Mouse (Mus musculus) CH12.LX (cell line): Measurements from ENCODE around the gene Tle2. TPM values are rescaled to one million over a fixed set of nuclear protein-coding genes. Genes with fewer than 3 reads are reported as not detected.

ENCODE experiments used
- DNase-seq: peaks from one replicate; pipeline ENCODE4 v3.0.0-alpha.2; 2013; ENCODE audit errors: extremely low read depth
- H3K27ac ChIP-seq: 2 replicates; pipeline ENCODE4 v1.5.1; 2012; ENCODE audit warnings: low read depth, mild to moderate bottlenecking, control low read depth, moderate library complexity; ENCODE audit not compliant: insufficient read depth
- H3K27me3 ChIP-seq: replicated peaks from 2 replicates; pipeline ENCODE3; 2012; ENCODE audit warnings: inconsistent platforms
- H3K36me3 ChIP-seq, 2 experiments: replicated peaks in 1 of 2; 2 replicates each; pipeline versions ENCODE3 to v1.6.1; 2012; ENCODE audit warnings: inconsistent platforms in 1 of 2, low read length in 1 of 2, mild to moderate bottlenecking in 1 of 2, mixed read lengths in 1 of 2, moderate library complexity in 1 of 2; ENCODE audit not compliant: control insufficient read depth in 1 of 2, insufficient read depth in 1 of 2
- H3K4me1 ChIP-seq, 2 experiments: 2 replicates each; pipeline ENCODE4 v1.6.1; 2012; ENCODE audit warnings: inconsistent platforms in 1 of 2, moderate library complexity in 1 of 2; ENCODE audit not compliant: insufficient read depth in 2 of 2, control insufficient read depth in 1 of 2
- H3K4me2 ChIP-seq: 2 replicates; pipeline ENCODE4 v1.6.1; 2012; ENCODE audit warnings: low read depth, mild to moderate bottlenecking, control low read depth; ENCODE audit not compliant: poor library complexity, insufficient read depth, severe bottlenecking
- H3K4me3 ChIP-seq, 3 experiments: fragments of 150-350 bp in 1 of 3; sonication (generic) in 1 of 3; replicated peaks in 1 of 3; 2 replicates each; pipeline versions ENCODE3 to v1.5.1; 2011 to 2012; ENCODE audit warnings: low read depth in 2 of 3, low read length in 2 of 3, mild to moderate bottlenecking in 2 of 3, moderate library complexity in 2 of 3, control low read depth in 1 of 3, improper control_type of control experiment in 1 of 3, inconsistent platforms in 1 of 3, mixed read lengths in 1 of 3; ENCODE audit not compliant: poor library complexity in 1 of 3
- H3K79me2 ChIP-seq: replicated peaks from 2 replicates; pipeline ENCODE4 v1.6.1; 2012; ENCODE audit warnings: mild to moderate bottlenecking, moderate library complexity; ENCODE audit not compliant: control insufficient read depth, poor library complexity, insufficient read depth, severe bottlenecking; ENCODE audit errors: extremely low read depth
- H3K9ac ChIP-seq: 2 replicates; pipeline ENCODE4 v1.6.1; 2012; ENCODE audit warnings: low read depth, mild to moderate bottlenecking, control low read depth, moderate library complexity; ENCODE audit not compliant: insufficient read depth
- H3K9me3 ChIP-seq: replicated peaks from 2 replicates; pipeline ENCODE3; 2012; ENCODE audit warnings: low read length, inconsistent platforms, mixed read lengths
- CTCF ChIP-seq, 2 experiments: IDR thresholded peaks in 1 of 2; conservative IDR thresholded peaks in 1 of 2; 2 replicates each; pipeline ENCODE4 v1.5.1; 2011 to 2012; ENCODE audit warnings: low read depth in 2 of 2, low read length in 2 of 2, improper control_type of control experiment in 1 of 2, inconsistent platforms in 1 of 2, mild to moderate bottlenecking in 1 of 2, moderate library complexity in 1 of 2
- E2F4 ChIP-seq: IDR thresholded peaks from 2 replicates; pipeline ENCODE4 v1.6.1; 2011; ENCODE audit warnings: low read depth, low read length, improper control_type of control experiment; ENCODE audit not compliant: insufficient replicate concordance
- ELF1 ChIP-seq: IDR thresholded peaks from 2 replicates; pipeline ENCODE4 v1.6.1; 2014; ENCODE audit warnings: low read depth, mild to moderate bottlenecking, inconsistent platforms, low read length, improper control_type of control experiment
- ETS1 ChIP-seq: conservative IDR thresholded peaks from 2 replicates; pipeline ENCODE4 v1.6.1; 2012; ENCODE audit warnings: low read depth, mild to moderate bottlenecking, inconsistent platforms, low read length, improper control_type of control experiment, moderate library complexity
- GABPA ChIP-seq: IDR thresholded peaks from 2 replicates; pipeline ENCODE4 v1.6.1; 2012; ENCODE audit warnings: low read depth, low read length, improper control_type of control experiment, inconsistent platforms; ENCODE audit not compliant: insufficient replicate concordance
- HCFC1 ChIP-seq: IDR thresholded peaks from 2 replicates; pipeline ENCODE4 v1.6.1; 2012; ENCODE audit warnings: low read depth, mild to moderate bottlenecking, inconsistent platforms, low read length, improper control_type of control experiment
- IRF4 ChIP-seq: IDR thresholded peaks from 2 replicates; pipeline ENCODE4 v1.6.1; 2014; ENCODE audit warnings: low read depth, mild to moderate bottlenecking, inconsistent platforms, low read length, improper control_type of control experiment
- JUN ChIP-seq: IDR thresholded peaks from 2 replicates; pipeline ENCODE4 v1.6.1; 2011; ENCODE audit warnings: low read depth, mild to moderate bottlenecking, low read length, improper control_type of control experiment, moderate library complexity; ENCODE audit not compliant: insufficient read depth
- JUND ChIP-seq: conservative IDR thresholded peaks from 2 replicates; pipeline ENCODE4 v1.6.1; 2011; ENCODE audit warnings: low read depth, low read length, improper control_type of control experiment
- MAFK ChIP-seq: IDR thresholded peaks from 2 replicates; pipeline ENCODE4 v1.6.1; 2011; ENCODE audit warnings: low read length, improper control_type of control experiment; ENCODE audit not compliant: insufficient replicate concordance
- MAX ChIP-seq: IDR thresholded peaks from 2 replicates; pipeline ENCODE4 v1.6.1; 2011; ENCODE audit warnings: low read length, improper control_type of control experiment
- MEF2A ChIP-seq: IDR thresholded peaks from 2 replicates; pipeline ENCODE4 v1.6.1; 2014; ENCODE audit warnings: low read depth, mild to moderate bottlenecking, inconsistent platforms, low read length, improper control_type of control experiment, borderline replicate concordance
- MYC ChIP-seq: IDR thresholded peaks from 2 replicates; pipeline ENCODE4 v1.6.1; 2011; ENCODE audit warnings: low read depth, mild to moderate bottlenecking, improper control_type of control experiment, low read length
- PAX5 ChIP-seq: IDR thresholded peaks from 2 replicates; pipeline ENCODE4 v1.6.1; 2012; ENCODE audit warnings: low read length, inconsistent platforms, mixed read lengths
- POLR2AphosphoS2 ChIP-seq: IDR thresholded peaks from 2 replicates; pipeline ENCODE4 v1.6.1; 2011; ENCODE audit warnings: low read depth, low read length, improper control_type of control experiment
- RAD21 ChIP-seq: IDR thresholded peaks from 2 replicates; pipeline ENCODE4 v1.6.1; 2011; ENCODE audit warnings: low read depth, mild to moderate bottlenecking, low read length, improper control_type of control experiment, moderate library complexity
- RCOR1 ChIP-seq: conservative IDR thresholded peaks from 2 replicates; pipeline ENCODE4 v1.6.1; 2012; ENCODE audit warnings: low read depth, mild to moderate bottlenecking, inconsistent platforms, low read length, improper control_type of control experiment
- SIN3A ChIP-seq: IDR thresholded peaks from 2 replicates; pipeline ENCODE4 v1.6.1; 2012; ENCODE audit warnings: low read length, improper control_type of control experiment, inconsistent platforms
- SMC3 ChIP-seq: IDR thresholded peaks from 2 replicates; pipeline ENCODE4 v1.6.1; 2011; ENCODE audit warnings: low read depth, low read length, improper control_type of control experiment
- TCF12 ChIP-seq: IDR thresholded peaks from 2 replicates; pipeline ENCODE4 v1.6.1; 2014; ENCODE audit warnings: low read depth, mild to moderate bottlenecking, inconsistent platforms, low read length, improper control_type of control experiment
- UBTF ChIP-seq: IDR thresholded peaks from 2 replicates; pipeline ENCODE4 v1.6.1; 2012; ENCODE audit warnings: low read depth, mild to moderate bottlenecking, inconsistent platforms, low read length, improper control_type of control experiment, moderate library complexity
- USF1 ChIP-seq: IDR thresholded peaks from 2 replicates; pipeline ENCODE4 v1.6.1; 2014; ENCODE audit warnings: low read depth, mild to moderate bottlenecking, inconsistent platforms, low read length, improper control_type of control experiment
- ZC3H11A ChIP-seq: IDR thresholded peaks from 2 replicates; pipeline ENCODE4 v1.6.1; 2012; ENCODE audit warnings: low read depth, mild to moderate bottlenecking, inconsistent platforms, low read length, improper control_type of control experiment
- ZKSCAN1 ChIP-seq: IDR thresholded peaks from 2 replicates; pipeline ENCODE4 v1.6.1; 2012; ENCODE audit warnings: low read depth, inconsistent platforms, low read length, improper control_type of control experiment, borderline replicate concordance
- ZNF384 ChIP-seq: IDR thresholded peaks from 2 replicates; pipeline ENCODE4 v1.6.1; 2012; ENCODE audit warnings: low read depth, low read length, improper control_type of control experiment, inconsistent platforms
- dilution Hi-C: fragments of 300-500 bp; cut with MboI; formaldehyde crosslinking; loops from 2 replicates; pipeline ENCODE4 v1.14.3; 2020; ENCODE audit warnings: low sequenced_read_pairs; ENCODE audit not compliant: extremely low pct_unique_long_range_greater_than_20kb, extremely low pct_ligation_motif_present
- in situ Hi-C: fragments of 300-500 bp; cut with MboI; formaldehyde crosslinking; loops from 3 replicates; pipeline ENCODE4 v1.14.3; 2019; ENCODE audit warnings: low sequenced_read_pairs, low pct_ligation_motif_present, low pct_unique_long_range_greater_than_20kb, mixed read lengths
- polyA plus RNA-seq: library from polyadenylated mRNA; unstranded; fragments of >175 nt; gene quantifications from 2 replicates; pipeline ENCODE4 v1.2.1, GENCODE M21; 2012; ENCODE audit warnings: low read depth; ENCODE audit not compliant: insufficient read length
- total RNA-seq, 2 experiments: library from RNA; depleted of rRNA; stranded (reverse); fragments of 300-350 nt in 1 of 2; fragments of >200 nt in 1 of 2; gene quantifications; 2 replicates each; pipeline ENCODE4 v1.2.3; 2012 to 2014

The Tle2 gene
- total and polyA plus RNA-seq, 3 experiments = 0.29 to 0.30 TPM; not detected in 1

- Histone ChIP-seq H3K9ac (no peak overlapping the region), H3K79me2 (no peaks in the 10 kb centered on the region), H3K4me3 (no peak overlapping the region), H3K27me3 (no peaks in the 10 kb centered on the region), H3K4me1 (peaks cover 9 to 56% of the 10 kb centered on the region in 2 experiments), H3K27ac (no peak overlapping the region), H3K9me3 (no peaks in the 10 kb centered on the region), H3K36me3 (peaks cover 23 to 90% of the 10 kb centered on the region in 2 experiments), H3K4me2 (no peak overlapping the region)
- no peak for TF ChIP-seq JUN
- TF ChIP-seq RAD21 = peak; percentile 14
- no peak for TF ChIP-seq MEF2A
- no peak for TF ChIP-seq E2F4
- TF ChIP-seq ZC3H11A = no peak
- no peak for TF ChIP-seq TCF12
- no peak for TF ChIP-seq GABPA
- TF ChIP-seq CTCF (conservative IDR thresholded peaks at IDR 0.05 in 1 of 2, IDR thresholded peaks at IDR 0.05 in 1 of 2; ENCODE audit: low read depth in 2 of 2, low read length in 2 of 2) = peak; percentile 54 to 76
- no peak for TF ChIP-seq UBTF
- no peak for TF ChIP-seq ZKSCAN1
- TF ChIP-seq SMC3 = peak; percentile 10; the same call in 1 of the 2 replicates
- no peak for TF ChIP-seq RCOR1
- TF ChIP-seq ETS1 = no peak
- no peak for TF ChIP-seq USF1
- TF ChIP-seq MAX = no peak
- TF ChIP-seq ZNF384 = no peak
- TF ChIP-seq POLR2AphosphoS2 = no peak
- TF ChIP-seq HCFC1 = no peak
- TF ChIP-seq JUND = no peak
- no peak for TF ChIP-seq ELF1
- TF ChIP-seq SIN3A = no peak
- no peak for TF ChIP-seq PAX5
- no peak for TF ChIP-seq MAFK
- no peak for TF ChIP-seq IRF4
- no peak for TF ChIP-seq MYC
- no peak for DNase-seq
- dilution Hi-C loops = no loop called here
- in situ Hi-C loops = no loop called here
These were observed 37.6 kb upstream of the Tle2 start for GRCm38 (mm10) chr10:81536734-81537133.
